Mouse (Mus musculus) right cerebral cortex, postnatal 10 days (tissue): Measurements from ENCODE around the gene Macrod2.
A peak's percentile ranks its signal among the peaks of the same experiment; 100 is the strongest.

Source experiments
- DNase-seq, 2 experiments: peaks; one replicate each; pipeline ENCODE4 v3.0.0; 2021; ENCODE audit warnings: low spot score in 2 of 2

Gene Macrod2

GRCm38 (mm10) chr2:141698320-141698719, 1303.2 kb downstream of the Macrod2 start:
- no peak for DNase-seq

- no peak for DNase-seq
Measured at GRCm38 (mm10) chr2:141700759-141701452, 1305.8 kb downstream of the Macrod2 start.

GRCm38 (mm10) chr2:141711785-141712184, 1316.7 kb downstream of the Macrod2 start:
- DNase-seq, result no peak

GRCm38 (mm10) chr2:141712265-141712664, 1317.2 kb downstream of the Macrod2 start:
- DNase-seq, result no peak

GRCm38 (mm10) chr2:141715061-141715460, 1320.0 kb downstream of the Macrod2 start:
- DNase-seq, result no peak

GRCm38 (mm10) chr2:141722531-141722930, 1327.4 kb downstream of the Macrod2 start:
- no peak for DNase-seq

GRCm38 (mm10) chr2:141728998-141729397, 1333.9 kb downstream of the Macrod2 start:
- no peak for DNase-seq

GRCm38 (mm10) chr2:141736685-141737456, 1341.8 kb downstream of the Macrod2 start:
- peak in 1 of 2 experiments; percentile 49 for DNase-seq

GRCm38 (mm10) chr2:141738702-141739101, 1343.6 kb downstream of the Macrod2 start:
- no peak for DNase-seq

- peak in 1 of 2 experiments; percentile 16 for DNase-seq
Measured at GRCm38 (mm10) chr2:141740318-141740717, 1345.2 kb downstream of the Macrod2 start.

GRCm38 (mm10) chr2:141800236-141800635, 1405.1 kb downstream of the Macrod2 start:
- DNase-seq, result no peak

- no peak for DNase-seq
Measured at GRCm38 (mm10) chr2:141800909-141801308, 1405.8 kb downstream of the Macrod2 start.

- no peak for DNase-seq
Measured at GRCm38 (mm10) chr2:141816266-141816665, 1421.2 kb downstream of the Macrod2 start.

- no peak for DNase-seq
Measured at GRCm38 (mm10) chr2:141817546-141818180, 1422.6 kb downstream of the Macrod2 start.

- DNase-seq, result no peak
Measured at GRCm38 (mm10) chr2:141820795-141821194, 1425.7 kb downstream of the Macrod2 start.

- DNase-seq, result no peak
Measured at GRCm38 (mm10) chr2:141825606-141826495, 1430.7 kb downstream of the Macrod2 start.

- no peak for DNase-seq
Measured at GRCm38 (mm10) chr2:141830496-141830895, 1435.4 kb downstream of the Macrod2 start.

- DNase-seq, result no peak
Measured at GRCm38 (mm10) chr2:141831515-141831914, 1436.4 kb downstream of the Macrod2 start.

GRCm38 (mm10) chr2:141834156-141834782, 1439.2 kb downstream of the Macrod2 start:
- no peak for DNase-seq

GRCm38 (mm10) chr2:141844408-141845175, 1449.5 kb downstream of the Macrod2 start:
- DNase-seq, result peak; percentile 54 to 77
